Mouse (Mus musculus) frontal cortex, adult (tissue): ENCODE measurements around the gene Skor1.

Experiments used
- ATAC-seq: cut with Nextera tagmentation; 2 replicates; pipeline ENCODE4 v1.9.2; 2017; ENCODE audit warnings: mild to moderate bottlenecking, moderate library complexity, mixed read lengths; ENCODE audit not compliant: low TSS enrichment

Skor1 gene

DNA sequence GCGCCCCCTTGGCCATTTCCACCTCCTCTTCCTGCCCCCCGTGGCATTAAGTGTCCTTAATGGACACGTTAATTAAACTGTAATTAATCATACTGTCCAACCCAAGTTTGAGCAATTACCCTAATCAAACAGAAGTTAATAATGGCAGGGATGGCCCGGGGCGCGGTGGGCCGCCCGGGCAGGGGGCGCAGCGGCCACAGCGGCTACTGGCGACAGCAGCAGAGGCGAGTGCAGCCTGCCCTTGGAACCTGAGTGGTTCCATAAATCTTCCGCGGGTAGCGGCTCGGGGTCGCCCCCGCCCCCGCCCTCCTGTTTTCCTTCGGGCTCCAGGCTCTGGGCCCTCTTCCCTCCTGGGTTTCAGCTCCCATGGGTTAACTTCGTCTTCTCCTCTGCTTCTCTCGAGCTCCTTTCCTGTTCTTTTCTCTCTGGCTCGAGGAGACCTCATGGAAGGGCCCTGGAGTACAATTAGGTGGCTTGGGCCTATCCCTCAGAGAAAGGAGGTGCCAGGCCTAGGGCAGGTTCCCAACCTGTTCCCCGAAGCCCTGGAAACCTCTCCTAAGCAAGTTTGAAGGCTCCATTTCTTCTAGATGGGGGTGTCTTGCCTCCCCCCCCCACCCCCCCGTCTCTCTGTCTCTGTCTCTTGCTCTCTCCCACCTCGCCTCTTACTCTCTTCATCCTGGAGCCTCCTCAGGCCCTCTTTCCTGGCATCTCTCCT is 1.5 kb upstream of the Skor1 start:
- no peak for ATAC-seq

GRCm38 (mm10) chr9:63149372-63149766 is 608 bp upstream of the Skor1 start:
- no peak for ATAC-seq

GRCm38 (mm10) chr9:63147786-63148409 is 863 bp downstream of the Skor1 start:
- no peak for ATAC-seq

DNA sequence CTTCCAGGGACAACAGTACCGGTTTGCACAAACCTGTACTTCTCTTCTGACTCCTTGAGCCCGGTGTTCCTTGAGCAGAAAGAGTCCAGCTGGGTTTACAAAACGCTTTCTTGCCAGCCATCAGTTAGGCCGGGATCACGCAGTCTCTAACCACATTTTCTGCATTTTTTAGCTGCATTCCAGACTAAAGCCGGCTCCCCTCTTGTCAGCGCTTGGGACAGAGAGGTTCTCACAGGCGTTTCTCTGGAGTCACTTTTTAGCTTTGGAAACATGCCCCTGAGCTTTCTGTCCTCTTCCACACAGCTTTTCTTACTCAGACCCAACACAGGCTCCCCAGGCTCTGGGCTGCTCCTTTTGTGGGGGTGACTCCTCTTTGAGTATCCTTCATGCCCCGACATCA is 1.5 kb downstream of the Skor1 start:
- ATAC-seq, result no peak

DNA sequence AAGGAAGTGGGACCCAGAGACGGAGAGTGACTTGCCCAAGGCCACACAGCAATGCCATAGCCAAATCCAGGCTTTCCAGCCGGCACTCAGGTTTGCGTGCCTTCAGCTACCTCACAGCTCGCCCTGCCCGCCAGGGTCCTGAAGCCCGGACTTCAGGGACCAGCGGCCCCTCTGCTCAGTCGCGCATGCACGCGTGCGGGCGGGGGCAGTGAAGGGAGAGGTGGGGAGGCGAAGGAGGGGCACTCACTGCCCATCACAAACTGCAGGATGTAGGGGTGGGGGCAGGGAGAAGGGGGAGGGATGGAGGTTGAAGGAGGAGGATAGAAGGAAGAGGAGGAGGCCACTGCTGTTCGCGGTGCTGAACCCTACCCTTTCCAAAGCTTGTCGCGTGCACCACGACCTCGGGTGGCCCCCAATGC is 1.9 kb downstream of the Skor1 start:
- no peak for ATAC-seq

GRCm38 (mm10) chr9:63146126-63146855 is 2.5 kb downstream of the Skor1 start:
- ATAC-seq, result no peak

DNA sequence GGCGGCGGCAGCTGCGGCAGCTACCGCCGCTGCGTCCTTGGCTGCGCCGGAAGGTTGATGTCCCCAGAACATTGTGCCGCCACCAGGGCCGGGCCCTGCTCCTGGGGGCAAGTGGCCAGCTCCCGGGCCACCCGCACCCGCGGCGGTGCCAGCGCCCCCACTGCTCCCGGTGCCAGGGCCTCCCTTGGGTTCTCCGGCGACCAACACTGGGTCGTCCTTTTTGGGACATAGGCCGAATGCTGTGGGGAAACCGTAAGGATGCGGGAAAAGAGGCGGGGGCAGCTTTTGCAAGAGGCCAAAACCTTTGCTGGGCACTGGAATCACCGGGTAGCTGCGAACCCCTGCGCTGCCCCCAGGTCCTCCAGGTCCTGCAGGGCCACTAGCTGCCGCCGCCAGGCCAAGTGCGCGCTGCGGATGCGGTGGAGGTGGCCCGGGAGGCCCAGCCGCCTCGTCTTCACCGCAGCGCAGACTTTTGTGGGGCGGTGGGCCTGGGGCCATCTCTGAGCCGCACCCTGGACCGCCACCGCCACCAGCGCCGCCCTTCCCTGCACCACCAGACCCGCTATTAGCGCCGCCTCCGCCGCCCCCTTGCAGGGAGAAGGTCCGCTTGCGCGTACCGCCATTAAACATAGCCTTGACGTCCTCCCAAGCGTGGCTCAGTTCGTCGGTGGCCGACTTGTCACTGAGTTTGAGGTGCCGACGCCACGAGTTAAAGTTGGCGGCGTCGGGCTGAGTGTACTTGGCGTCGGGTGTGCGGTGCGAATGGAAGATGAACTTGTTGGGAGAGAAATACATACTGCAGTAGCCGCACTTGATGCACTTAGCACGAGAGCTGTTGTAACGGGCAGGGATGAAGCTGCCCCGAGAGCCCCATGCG is 3.3 kb downstream of the Skor1 start:
- ATAC-seq, result no peak

DNA sequence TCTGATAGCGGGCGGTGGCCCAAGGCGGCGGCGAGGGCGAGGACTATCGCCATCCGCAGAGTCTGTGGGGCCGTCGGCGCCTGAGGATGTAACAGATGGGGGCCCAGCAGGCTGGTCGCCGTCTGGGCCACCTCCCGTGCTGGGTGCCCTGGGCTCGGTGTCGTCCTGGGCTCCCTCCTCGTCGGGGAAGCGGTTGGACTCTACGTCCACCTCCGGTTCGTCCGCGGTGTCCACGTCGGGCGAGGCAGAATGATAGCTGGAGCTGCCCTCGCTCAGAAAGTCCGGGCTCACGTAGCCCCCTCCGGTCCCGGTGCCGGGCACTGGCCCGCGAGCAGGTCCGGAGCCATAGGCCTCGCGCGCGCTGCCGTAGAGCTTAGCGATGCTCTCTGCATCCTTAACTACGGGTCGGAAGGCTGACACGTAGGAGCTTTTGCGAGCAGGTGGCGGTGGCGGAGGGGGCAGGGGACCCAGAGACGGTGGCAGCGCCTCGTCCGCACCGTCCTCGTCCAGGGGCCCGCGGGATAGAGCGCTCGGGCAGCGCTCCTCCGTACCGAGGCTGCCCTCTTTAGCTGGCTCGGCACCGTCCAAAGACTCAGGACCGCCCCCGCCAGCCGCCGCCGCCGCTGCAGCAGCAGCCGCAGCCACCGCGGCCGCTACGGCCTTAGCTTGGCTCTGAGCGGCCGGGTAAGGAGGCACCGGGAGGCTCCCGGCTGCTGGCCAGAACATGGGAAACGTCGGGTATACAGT is 4.1 kb downstream of the Skor1 start:
- no peak for ATAC-seq

DNA sequence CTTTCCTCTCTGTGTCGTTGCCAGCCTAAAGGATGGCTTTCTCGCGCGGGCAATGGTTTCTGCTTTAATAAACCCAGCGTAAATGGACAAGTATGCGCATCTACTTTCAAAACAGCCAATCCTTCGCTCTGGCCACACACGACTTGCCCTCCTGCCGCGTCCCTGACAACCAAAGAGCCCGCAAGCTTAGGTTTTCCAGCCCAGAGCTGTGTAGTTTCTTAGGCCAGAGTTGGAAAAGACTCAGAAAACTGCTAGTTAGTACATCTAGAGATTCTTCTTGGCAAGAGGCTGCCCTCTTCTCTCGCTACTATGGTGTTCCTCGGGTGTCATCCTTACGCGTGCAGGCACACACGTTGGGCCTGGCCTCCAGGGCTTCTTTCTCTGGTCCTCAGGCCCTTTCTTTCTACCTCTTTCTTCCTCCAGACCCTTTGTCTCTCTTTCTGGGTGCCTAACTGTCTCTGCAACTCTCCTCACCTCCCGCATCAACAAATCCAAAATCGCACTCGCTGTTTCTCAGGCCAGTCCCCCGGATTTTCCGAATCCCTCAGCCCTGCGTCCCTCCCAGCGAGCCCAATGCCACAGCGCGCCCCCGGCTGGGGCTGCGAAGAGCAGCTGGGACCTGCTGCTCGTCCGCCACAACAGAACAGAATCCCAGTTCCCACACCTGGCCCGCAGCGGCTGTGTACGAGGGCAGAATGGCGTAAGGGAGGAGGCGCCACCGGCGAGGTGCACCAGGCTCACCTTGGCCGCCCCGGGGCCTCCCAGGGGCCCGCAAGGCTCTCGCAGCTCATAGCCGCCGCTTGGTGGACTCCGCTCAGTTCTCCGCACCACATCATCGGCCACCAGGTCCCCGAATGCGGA is 4.9 kb downstream of the Skor1 start:
- ATAC-seq, result no peak

DNA sequence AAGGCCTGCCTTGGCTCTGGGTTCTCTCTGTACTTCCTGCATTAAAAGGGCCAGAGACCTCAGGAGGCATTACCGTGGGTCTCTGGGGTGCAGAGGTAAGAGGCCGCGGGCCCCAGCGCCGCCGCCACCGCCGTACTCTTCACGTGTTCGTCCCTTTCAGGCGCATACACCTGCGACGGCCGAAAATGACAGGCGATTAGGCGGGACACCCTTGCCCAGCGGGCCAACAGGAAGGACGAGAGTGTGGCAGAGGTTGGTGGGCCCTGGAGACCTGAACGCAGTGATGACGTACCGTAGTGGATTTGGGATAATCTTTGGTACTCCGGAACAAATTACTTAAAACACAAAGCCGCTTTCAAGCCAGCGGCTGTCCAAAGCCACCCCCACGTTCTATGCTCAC is 5.5 kb downstream of the Skor1 start:
- no peak for ATAC-seq

DNA sequence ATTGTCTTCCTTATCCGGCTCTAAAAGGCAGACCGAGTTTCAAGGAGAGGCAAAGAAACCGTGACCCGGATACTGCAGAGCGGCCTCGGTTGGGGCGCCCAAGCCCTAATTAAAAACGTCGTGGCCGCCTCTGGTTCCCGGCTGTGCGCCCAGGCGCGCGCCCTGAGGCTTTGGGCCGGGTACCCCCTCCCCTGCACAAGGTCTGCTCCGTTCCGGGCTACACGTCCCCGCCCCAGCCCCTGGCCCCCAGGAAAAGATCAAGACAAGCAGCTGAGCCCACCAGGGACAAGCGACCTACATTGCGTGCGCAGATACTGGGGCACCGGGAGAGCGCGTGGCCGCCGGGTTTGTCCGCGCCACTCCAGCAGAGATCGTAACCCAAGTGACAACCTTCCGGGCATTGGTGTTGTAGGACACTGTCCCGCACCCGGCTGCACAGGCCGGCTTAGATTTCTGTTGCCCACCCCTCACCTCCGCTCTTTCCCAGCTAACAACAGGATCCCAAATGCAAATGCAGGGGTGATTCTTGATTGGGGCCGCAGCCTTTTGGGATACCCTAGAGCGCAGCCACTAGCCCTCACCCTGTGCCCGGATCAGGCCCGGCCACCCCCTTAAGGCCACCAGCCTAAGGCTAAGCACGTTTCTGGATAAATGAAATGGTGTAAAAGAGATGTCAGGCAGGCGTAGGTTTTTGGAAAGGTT is 6.3 kb downstream of the Skor1 start:
- ATAC-seq, result no peak

DNA sequence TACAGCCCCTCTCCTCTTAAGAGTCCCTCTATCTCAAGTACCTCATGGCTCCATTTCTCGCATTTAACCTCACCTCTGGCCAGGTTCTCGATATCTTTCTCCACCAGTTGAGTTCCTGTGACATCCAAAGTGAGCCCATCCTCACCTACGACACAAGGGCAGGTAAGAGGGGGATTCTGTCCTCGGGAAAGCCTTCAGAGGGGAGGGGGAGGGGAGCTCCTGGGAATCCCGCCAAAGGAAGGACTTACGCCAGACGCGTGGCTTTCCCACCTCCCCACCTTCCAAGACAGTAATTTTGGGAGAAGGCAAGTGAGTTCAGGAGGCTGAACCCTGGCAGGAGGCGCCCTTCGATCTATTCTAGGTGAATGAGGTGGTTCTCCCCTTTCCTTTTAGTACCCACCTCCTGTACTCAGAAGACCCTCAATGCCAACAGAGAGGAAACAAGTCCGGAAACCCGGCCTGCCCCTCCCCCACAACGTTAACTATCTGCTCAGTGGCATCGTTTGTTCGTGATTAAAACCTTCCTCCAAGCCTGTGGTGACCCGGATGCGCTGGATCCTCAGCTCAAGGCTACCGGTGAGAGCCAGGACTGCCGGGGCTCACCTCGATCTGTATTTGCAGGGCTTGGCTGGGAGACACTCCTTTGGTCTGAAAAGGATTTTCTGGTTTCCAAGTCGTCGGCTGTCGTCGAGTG is 7.0 kb downstream of the Skor1 start:
- no peak for ATAC-seq

DNA sequence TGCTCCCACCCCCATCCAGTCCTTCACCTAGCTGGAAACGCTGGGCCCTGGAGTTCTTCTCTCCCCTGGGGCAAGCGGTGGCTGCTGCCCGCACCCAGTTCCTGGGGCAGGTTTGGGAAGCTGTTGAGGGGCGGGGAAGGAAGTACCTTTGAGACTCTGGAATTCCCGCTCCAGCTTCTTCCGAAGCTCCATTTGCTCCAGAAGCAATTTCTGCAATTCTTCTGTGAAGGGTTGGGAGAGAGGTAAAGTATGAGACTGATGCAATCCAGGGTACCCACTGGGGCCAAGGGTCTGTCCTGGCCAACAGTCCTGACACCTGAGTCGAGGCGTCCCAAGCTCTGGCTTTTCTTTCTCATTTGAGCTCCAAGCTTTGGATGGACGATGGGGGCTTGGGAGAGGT is 8.6 kb downstream of the Skor1 start:
- no peak for ATAC-seq

GRCm38 (mm10) chr9:63139661-63140060 is 9.1 kb downstream of the Skor1 start:
- ATAC-seq, result no peak

DNA sequence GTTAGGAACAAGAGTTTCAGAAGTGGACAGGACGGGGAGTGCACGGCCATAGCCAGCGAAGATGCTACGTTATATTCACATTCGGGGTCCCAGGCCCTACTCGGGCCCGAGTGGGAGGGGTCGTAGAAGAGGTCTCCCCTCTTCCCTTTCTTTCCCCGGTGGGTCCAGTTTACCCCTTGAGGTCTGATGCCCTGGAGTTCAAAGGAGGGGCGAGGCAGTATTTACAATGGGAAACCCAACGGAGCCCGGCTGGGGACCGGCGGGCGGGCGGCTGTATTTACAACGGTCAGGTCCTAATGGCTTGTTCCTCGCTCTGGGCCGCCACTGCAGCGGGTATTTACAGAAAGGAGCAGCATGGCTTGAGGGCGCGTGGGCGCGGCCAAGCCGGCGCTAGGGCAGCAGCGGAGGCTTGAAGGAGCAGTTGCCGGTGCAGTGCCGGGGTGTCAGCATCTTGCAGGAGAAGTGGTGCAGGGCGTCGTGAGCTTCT is 10.2 kb downstream of the Skor1 start:
- no peak for ATAC-seq

- ATAC-seq, result no peak
These were observed 11.2 kb downstream of the Skor1 start for GRCm38 (mm10) chr9:63137615-63137915.

- ATAC-seq, result no peak
These were observed 11.8 kb downstream of the Skor1 start for GRCm38 (mm10) chr9:63136756-63137614.

- no peak for ATAC-seq
These were observed 12.5 kb downstream of the Skor1 start for GRCm38 (mm10) chr9:63136241-63136640.
